Mouse (Mus musculus): ENCODE data around the gene Gypa. TPM values are rescaled to one million over a fixed set of nuclear protein-coding genes. Genes with fewer than 3 reads are reported as not detected.

Gene Gypa
- total RNA-seq (2021): under 1 TPM; 0.42 to 0.54 TPM

DNA sequence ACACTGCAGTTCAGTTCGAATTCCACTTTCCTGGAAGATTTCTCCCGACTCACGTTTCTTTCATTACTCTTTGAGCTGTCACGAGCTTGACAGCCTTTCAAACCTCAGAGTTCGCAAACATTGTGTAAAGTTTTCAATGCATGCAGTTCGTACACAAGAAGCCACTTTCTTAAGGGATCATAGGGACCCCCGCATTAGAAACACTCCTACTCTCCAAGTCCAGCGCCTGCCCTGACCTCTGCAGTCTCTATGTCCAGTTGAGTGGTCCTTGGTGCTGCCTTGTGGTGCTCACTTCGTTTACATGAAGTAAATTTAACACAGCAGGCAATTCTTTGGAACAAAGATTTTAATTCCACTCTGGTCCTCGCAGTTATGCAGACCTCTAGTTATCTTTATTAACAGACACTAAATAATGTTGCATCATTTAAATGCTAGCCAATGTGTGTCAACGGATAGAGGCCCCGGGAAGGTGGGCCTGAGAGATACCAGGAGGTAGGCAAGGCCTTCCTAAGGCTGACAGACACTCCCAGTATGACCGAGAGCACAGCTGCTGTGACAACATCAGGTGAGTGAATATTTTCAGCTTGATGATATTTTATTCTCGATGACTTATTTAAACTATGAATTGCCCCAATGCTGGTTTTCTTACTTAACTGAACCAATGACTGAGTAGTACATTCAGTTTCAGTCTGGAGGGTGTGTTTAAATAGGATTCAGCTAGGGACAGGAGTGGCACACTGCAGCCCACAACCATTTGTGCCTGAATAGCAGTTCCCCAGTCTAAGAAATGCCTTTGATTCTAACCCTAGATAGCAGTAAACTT lies at the start of gene Gypa:
Gypa (plus strand) TSS at position 259 of the 823 bp plus-strand sequence.
- intact Hi-C loops (cut with DNase I): loop anchor here (1.0 to 5.0 kb wide), 2 partner anchors 195 to 504 kb away; no protein-coding TSS in a partner anchor
- DNase-seq: no peak

- DNase-seq: no peak
- intact Hi-C loops (cut with DNase I): no loop called here
These were observed 49.0 kb upstream of the Gypa start for GRCm38 (mm10) chr8:80444534-80445072.

GRCm38 (mm10) chr8:80447217-80447616 lies 46.4 kb upstream of the Gypa start:
- intact Hi-C loops (cut with DNase I): no loop called here
- no peak for DNase-seq

DNA sequence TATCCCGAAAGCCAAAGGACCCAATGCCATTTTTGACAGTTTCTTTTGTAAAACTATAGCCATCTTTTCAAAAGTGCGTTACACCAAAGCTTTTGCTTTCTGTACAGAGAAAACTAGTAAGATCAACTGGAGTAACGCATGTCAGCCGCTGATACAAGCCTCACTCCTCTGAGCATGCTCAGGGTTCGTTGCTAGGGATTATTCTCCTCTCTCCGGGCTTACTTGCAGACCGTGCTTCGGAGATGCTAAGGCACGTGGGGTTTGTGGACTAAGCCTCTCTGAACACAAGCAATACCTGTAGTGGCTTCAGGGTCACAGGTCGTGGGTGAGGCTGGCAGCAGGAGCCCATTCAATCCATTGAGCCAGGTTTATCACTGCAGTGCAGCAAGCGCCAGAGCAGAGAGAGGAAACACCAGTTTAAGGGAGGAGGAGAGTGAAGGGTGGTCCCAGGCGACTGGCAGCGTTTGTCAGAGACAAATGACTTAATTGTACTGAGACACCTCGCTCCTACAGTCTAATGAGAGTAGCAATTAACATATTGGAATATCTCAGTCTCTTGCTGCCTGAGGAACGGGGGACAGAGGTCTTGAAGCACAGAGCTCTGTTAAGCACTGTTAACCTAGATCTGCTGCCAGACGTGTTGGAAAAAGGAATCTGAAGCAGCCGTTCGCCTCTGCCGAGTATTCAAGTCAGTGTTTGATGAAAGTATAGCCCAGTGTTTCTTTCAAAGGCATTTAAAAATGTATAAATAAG lies 41.5 kb upstream of the Gypa start:
- intact Hi-C loops (cut with DNase I): no loop called here

GRCm38 (mm10) chr8:80463450-80463917 lies 30.1 kb upstream of the Gypa start:
- intact Hi-C loops (cut with DNase I): no loop called here
- no peak for DNase-seq

More for the DNA sequence above, 41.5 kb upstream of the Gypa start:
- DNase-seq: no peak

GRCm38 (mm10) chr8:80474971-80475370 lies 18.6 kb upstream of the Gypa start:
- DNase-seq: no peak

DNA sequence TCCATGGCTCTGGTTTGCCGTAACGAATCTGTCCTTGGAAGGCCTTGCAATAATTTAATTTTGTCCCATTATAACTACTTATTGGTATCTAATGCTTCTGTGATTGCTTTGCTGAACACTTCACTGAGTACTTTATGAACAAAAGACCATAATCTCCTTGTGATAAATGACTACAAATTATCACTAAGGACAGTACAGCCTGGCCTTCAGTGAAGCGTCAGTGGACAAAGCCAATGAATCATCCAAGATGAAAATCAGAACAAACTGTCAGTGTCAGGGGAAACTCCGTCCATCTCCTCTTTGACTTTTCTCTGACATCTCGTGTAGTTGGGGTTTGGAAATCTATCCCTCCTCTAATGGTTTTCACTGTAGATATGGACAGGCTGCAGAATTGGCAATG lies 15.4 kb upstream of the Gypa start:
- DNase-seq: no peak
- intact Hi-C loops (cut with DNase I): no loop called here

More at GRCm38 (mm10) chr8:80474971-80475370, 18.6 kb upstream of the Gypa start:
- intact Hi-C loops (cut with DNase I): no loop called here

GRCm38 (mm10) chr8:80479129-80479528 lies 14.5 kb upstream of the Gypa start:
- intact Hi-C loops (cut with DNase I): no loop called here

DNA sequence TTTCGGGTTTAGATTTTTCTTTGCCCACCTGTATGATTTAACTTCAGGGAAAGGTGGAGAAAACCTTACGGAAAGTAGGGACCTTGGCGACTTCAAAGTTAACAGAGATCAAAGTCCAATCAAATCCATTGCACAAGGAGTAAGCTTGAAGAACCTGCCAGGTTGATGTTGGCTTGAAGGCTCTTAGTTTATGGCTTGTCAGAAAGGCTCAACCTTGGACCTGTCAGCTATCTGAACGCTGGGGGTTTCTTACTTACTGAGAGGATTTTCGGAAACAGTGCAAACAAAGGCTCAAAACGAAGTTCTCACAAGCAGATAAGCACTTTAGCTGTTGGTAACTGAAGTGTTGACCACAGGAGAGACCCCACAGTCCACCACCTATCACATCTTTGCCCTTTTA lies 11.4 kb upstream of the Gypa start:
- intact Hi-C loops (cut with DNase I): no loop called here
- DNase-seq: no peak

More at GRCm38 (mm10) chr8:80479129-80479528, 14.5 kb upstream of the Gypa start:
- DNase-seq: no peak

GRCm38 (mm10) chr8:80482822-80483774 lies 10.5 kb upstream of the Gypa start:
- no peak for DNase-seq
- intact Hi-C loops (cut with DNase I): loop anchor here (1.0 kb wide), 1 partner anchor 749 kb away; no protein-coding TSS in a partner anchor

DNA sequence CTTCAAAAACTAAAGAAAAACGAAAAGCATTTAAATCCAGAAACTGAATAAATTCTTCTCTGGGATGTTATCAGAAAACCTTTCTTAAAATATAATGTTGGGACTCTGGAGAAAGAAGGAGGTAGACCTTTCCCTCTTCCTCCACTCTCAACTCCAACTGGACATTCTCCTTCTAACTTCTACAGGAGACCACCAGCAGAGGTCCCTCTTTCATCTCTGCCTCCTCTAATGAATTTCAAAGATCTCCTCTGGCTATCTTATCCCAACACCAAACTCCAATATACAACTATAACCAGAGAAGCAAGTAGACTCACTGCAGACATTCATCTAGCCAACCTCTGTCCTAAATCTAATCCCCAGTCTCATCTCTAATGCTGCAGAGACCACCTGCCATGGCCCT lies 2.0 kb upstream of the Gypa start:
- intact Hi-C loops (cut with DNase I): loop anchor here (5.0 kb wide), 1 partner anchor 506 kb away; no protein-coding TSS in a partner anchor
- no peak for DNase-seq

GRCm38 (mm10) chr8:80492987-80493441 lies 567 bp upstream of the Gypa start:
- peak; percentile 52 to 57 for DNase-seq
- intact Hi-C loops (cut with DNase I): loop anchor here (1.0 to 5.0 kb wide), 2 partner anchors 195 to 504 kb away; no protein-coding TSS in a partner anchor

- intact Hi-C loops (cut with DNase I): loop anchor here (5.0 kb wide), 1 partner anchor 503 kb away; no protein-coding TSS in a partner anchor
These were observed 722 bp downstream of the Gypa start for GRCm38 (mm10) chr8:80494346-80494660.

GRCm38 (mm10) chr8:80494819-80495218 lies 1.2 kb downstream of the Gypa start:
- no peak for DNase-seq
- intact Hi-C loops (cut with DNase I): loop anchor here (5.0 kb wide), 1 partner anchor 502 kb away; no protein-coding TSS in a partner anchor

More at GRCm38 (mm10) chr8:80494346-80494660, 722 bp downstream of the Gypa start:
- DNase-seq: no peak

GRCm38 (mm10) chr8:80495527-80495926 lies 1.9 kb downstream of the Gypa start:
- DNase-seq: no peak
- intact Hi-C loops (cut with DNase I): no loop called here

DNA sequence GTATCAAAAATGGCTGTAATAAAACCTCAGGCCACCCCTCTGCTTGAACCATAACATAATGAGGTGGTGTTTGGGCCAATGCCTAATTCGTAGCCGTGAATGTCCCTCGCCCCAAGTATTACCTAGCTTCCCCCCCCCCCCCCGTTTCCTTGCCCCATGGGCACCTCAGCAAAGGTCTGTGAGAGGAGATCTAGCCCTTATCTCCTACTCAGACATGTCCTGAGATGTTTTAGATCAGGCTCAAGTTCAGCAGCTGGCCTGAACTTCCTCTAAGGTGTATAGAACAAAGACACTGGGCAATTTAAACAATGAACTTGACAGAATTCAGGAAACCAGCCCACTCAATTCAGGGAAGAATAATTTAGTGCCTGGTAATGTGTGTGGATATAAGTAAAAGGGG lies 3.7 kb downstream of the Gypa start:
- no peak for DNase-seq
- intact Hi-C loops (cut with DNase I): no loop called here

DNA sequence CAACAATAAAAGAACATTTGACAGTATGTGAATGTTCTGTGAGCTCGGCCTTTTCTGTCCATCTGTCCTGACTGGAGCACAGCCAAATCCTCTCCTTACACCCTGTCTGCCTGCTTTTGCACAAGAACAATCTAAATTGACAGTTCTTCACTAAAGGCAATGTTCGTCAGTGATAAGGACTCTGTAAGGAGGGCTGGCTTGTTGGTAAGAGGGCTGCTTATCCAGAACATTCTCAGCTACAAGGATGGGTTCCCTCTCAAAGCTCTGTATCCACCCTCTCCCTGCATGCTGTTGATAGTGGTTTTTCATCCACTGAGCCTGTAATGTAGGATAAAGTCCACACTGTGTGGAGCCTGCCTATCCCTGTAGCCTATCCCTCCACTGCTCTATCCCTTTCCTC lies 6.7 kb downstream of the Gypa start:
- intact Hi-C loops (cut with DNase I): no loop called here
- DNase-seq: no peak

DNA sequence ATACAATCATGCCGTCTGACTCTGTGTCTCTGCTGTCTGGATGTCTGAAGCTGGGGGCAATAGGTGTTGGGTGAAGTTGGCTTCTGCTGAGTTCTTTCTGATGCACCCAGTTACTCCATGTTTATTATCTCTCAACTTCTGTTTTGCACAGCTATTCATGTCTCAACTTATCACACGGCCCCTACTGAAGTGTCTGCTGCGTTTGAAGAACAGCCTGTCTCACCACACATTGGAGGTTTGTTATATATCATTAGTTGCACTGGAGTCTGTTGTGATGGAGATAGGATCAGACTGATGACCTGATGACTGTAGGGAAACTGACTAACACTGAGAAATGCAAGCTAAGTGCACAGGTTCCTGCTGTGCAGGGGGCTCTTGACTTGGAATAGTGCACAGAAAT lies 7.2 kb downstream of the Gypa start:
- no peak for DNase-seq
- intact Hi-C loops (cut with DNase I): no loop called here

- no peak for DNase-seq
These were observed 7.7 kb downstream of the Gypa start for GRCm38 (mm10) chr8:80501283-80501682.

More at GRCm38 (mm10) chr8:80501283-80501682, 7.7 kb downstream of the Gypa start:
- intact Hi-C loops (cut with DNase I): no loop called here

All from heart, postnatal 36 days (tissue).